Mouse (Mus musculus) G1E (cell line): ENCODE measurements at regions not wholly inside any gene's neighbourhood (a gene's known extent, or its start where the extent isn't known, plus 50 kb on each side); places are given as distances from the start of the nearest gene placed in this dataset.

ENCODE experiments used
- CTCF ChIP-seq: IDR thresholded peaks from 2 replicates; pipeline ENCODE4 v1.5.1; 2012; ENCODE audit warnings: low read depth, low read length, inconsistent platforms, mixed read lengths
- GATA1 ChIP-seq: IDR thresholded peaks from 2 replicates; pipeline ENCODE4 v1.6.1; 2012; ENCODE audit warnings: borderline replicate concordance, low read length, inconsistent platforms, mixed read lengths
- GATA2 ChIP-seq: IDR thresholded peaks from 2 replicates; pipeline ENCODE4 v1.6.1; 2012; ENCODE audit warnings: low read depth, low read length, inconsistent platforms, borderline replicate concordance
- POLR2AphosphoS5 ChIP-seq: IDR thresholded peaks from 2 replicates; pipeline ENCODE4 v1.6.1; 2012; ENCODE audit warnings: low read depth, low read length, inconsistent platforms; ENCODE audit not compliant: insufficient replicate concordance

DNA sequence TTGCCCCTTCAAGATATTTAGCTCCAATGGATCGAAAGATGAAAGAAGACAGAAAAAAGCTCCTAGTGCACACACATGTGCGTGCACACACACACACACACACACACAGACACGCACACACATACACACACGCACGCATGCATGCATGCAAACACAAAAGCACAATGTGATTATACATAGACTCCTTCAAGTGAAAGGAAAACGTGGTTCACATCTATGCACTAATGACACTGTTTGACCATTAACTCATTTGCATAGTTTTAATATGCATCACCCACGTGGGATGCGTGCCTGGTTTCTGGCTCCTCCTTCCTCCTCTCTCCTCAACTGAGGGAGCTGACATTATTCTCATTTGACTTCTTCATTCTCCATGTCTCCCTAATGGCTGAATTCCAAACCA lies 146.2 kb upstream of the Arl4c start:
- TF ChIP-seq POLR2AphosphoS5 (no peak), CTCF (no peak), GATA1 (no peak), GATA2 (no peak)
